Mouse (Mus musculus): ENCODE results near the gene Gba2. TPM values are rescaled to one million over a fixed set of nuclear protein-coding genes. Genes with fewer than 3 reads are reported as not detected.
A peak's percentile ranks its signal among the peaks of the same experiment; 100 is the strongest.

Gba2 gene
- polyA plus RNA-seq, 1 experiment from 2014 or later: 25.4 TPM

- 67% methylated on average over 12 of the region's 12 CpGs for WGBS
- DNase-seq (ENCODE audit: low spot score) (no peak), ATAC-seq (ENCODE audit: low FRiP score) (no peak)
- Histone ChIP-seq H3K36me3 (ENCODE audit: control insufficient read depth, insufficient read depth, low read length) (0 out of 2 replicates have a peak, but pooled peaks cover 5% of the 10 kb centered on the region), H3K27ac (ENCODE audit: low read depth, low read length) (no peak within 1 kb of the TSS), H3K27me3 (ENCODE audit: control insufficient read depth, insufficient read depth, low read length) (no peaks in the 10 kb centered on the region), H3K4me2 (replicated peaks; ENCODE audit: low read depth, low read length) (no peak within 1 kb of the TSS), H3K4me3 (ENCODE audit: low read depth, low read length) (no peak within 1 kb of the TSS), H3K9me3 (ENCODE audit: control insufficient read depth, low read length) (no peaks in the 10 kb centered on the region), H3K4me1 (replicated peaks; ENCODE audit: control insufficient read depth, insufficient read depth, low read length) (no peaks in the 10 kb centered on the region), H3K9ac (ENCODE audit: low read depth, low read length) (no peak within 1 kb of the TSS)
Measured at GRCm38 (mm10) chr4:43584444-43585416, 6.1 kb upstream of the Gba2 start, which contains the start of gene Msmp. Gene Msmp, minus strand, starts transcription at chr4:43584494.

- ATAC-seq (ENCODE audit: low FRiP score) (no peak), DNase-seq (ENCODE audit: low spot score) (no peak)
- no peak overlapping the region for H3K27ac ChIP-seq (ENCODE audit: low read depth, low read length)
- 62% methylated on average over 7 of the region's 7 CpGs for WGBS
- no peaks in the 10 kb centered on the region for H3K4me1 ChIP-seq (replicated peaks; ENCODE audit: control insufficient read depth, insufficient read depth, low read length)
- no peaks in the 10 kb centered on the region for H3K27me3 ChIP-seq (ENCODE audit: control insufficient read depth, insufficient read depth, low read length)
- H3K9ac ChIP-seq (ENCODE audit: low read depth, low read length): no peak overlapping the region
- H3K9me3 ChIP-seq (ENCODE audit: control insufficient read depth, low read length): no peaks in the 10 kb centered on the region
- H3K4me3 ChIP-seq (ENCODE audit: low read depth, low read length): no peak overlapping the region
- H3K36me3 ChIP-seq (ENCODE audit: control insufficient read depth, insufficient read depth, low read length): 0 out of 2 replicates have a peak, but pooled peaks cover 5% of the 10 kb centered on the region
- no peak overlapping the region for H3K4me2 ChIP-seq (replicated peaks; ENCODE audit: low read depth, low read length)
Measured at GRCm38 (mm10) chr4:43583421-43583820, 4.7 kb upstream of the Gba2 start.

GRCm38 (mm10) chr4:43582241-43582640, 3.6 kb upstream of the Gba2 start:
- no peak for ATAC-seq (ENCODE audit: low FRiP score)
- WGBS: 94% methylated on average over 5 of the region's 5 CpGs
- H3K27me3 ChIP-seq (ENCODE audit: control insufficient read depth, insufficient read depth, low read length): no peaks in the 10 kb centered on the region
- no peak overlapping the region for H3K4me2 ChIP-seq (replicated peaks; ENCODE audit: low read depth, low read length)
- H3K9ac ChIP-seq (ENCODE audit: low read depth, low read length): no peak overlapping the region
- peaks cover 4% of the 10 kb centered on the region; the same call in 1 of the 2 replicates for H3K4me1 ChIP-seq (replicated peaks; ENCODE audit: control insufficient read depth, insufficient read depth, low read length)
- H3K4me3 ChIP-seq (ENCODE audit: low read depth, low read length): no peak overlapping the region
- H3K9me3 ChIP-seq (ENCODE audit: control insufficient read depth, low read length): no peaks in the 10 kb centered on the region
- H3K27ac ChIP-seq (ENCODE audit: low read depth, low read length): no peak overlapping the region
- H3K36me3 ChIP-seq (ENCODE audit: control insufficient read depth, insufficient read depth, low read length): 0 out of 2 replicates have a peak, but pooled peaks cover 5% of the 10 kb centered on the region
- DNase-seq (ENCODE audit: low spot score): no peak

- H3K36me3 ChIP-seq (ENCODE audit: control insufficient read depth, insufficient read depth, low read length): 0 out of 2 replicates have a peak, but pooled peaks cover 5% of the 10 kb centered on the region
- H3K27me3 ChIP-seq (ENCODE audit: control insufficient read depth, insufficient read depth, low read length): no peaks in the 10 kb centered on the region
- 97% methylated on average over 12 of the region's 12 CpGs for WGBS
- H3K9ac ChIP-seq (ENCODE audit: low read depth, low read length): no peak overlapping the region
- no peak for ATAC-seq (ENCODE audit: low FRiP score)
- no peak overlapping the region for H3K27ac ChIP-seq (ENCODE audit: low read depth, low read length)
- no peaks in the 10 kb centered on the region for H3K9me3 ChIP-seq (ENCODE audit: control insufficient read depth, low read length)
- H3K4me3 ChIP-seq (ENCODE audit: low read depth, low read length): no peak overlapping the region
- no peak overlapping the region for H3K4me2 ChIP-seq (replicated peaks; ENCODE audit: low read depth, low read length)
- peaks cover 10% of the 10 kb centered on the region; the same call in 1 of the 2 replicates for H3K4me1 ChIP-seq (replicated peaks; ENCODE audit: control insufficient read depth, insufficient read depth, low read length)
- no peak for DNase-seq (ENCODE audit: low spot score)
Measured at GRCm38 (mm10) chr4:43581381-43581780, 2.7 kb upstream of the Gba2 start.

GRCm38 (mm10) chr4:43580721-43581120, 2.0 kb upstream of the Gba2 start:
- no peak for DNase-seq (ENCODE audit: low spot score)
- H3K27me3 ChIP-seq (ENCODE audit: control insufficient read depth, insufficient read depth, low read length): no peaks in the 10 kb centered on the region
- peaks cover 10% of the 10 kb centered on the region; the same call in 1 of the 2 replicates for H3K4me1 ChIP-seq (replicated peaks; ENCODE audit: control insufficient read depth, insufficient read depth, low read length)
- no peak for ATAC-seq (ENCODE audit: low FRiP score)
- no peaks in the 10 kb centered on the region for H3K9me3 ChIP-seq (ENCODE audit: control insufficient read depth, low read length)
- H3K4me3 ChIP-seq (ENCODE audit: low read depth, low read length): no peak overlapping the region
- H3K4me2 ChIP-seq (replicated peaks; ENCODE audit: low read depth, low read length): no peak overlapping the region
- no peak overlapping the region for H3K9ac ChIP-seq (ENCODE audit: low read depth, low read length)
- 0 out of 2 replicates have a peak, but pooled peaks cover 5% of the 10 kb centered on the region for H3K36me3 ChIP-seq (ENCODE audit: control insufficient read depth, insufficient read depth, low read length)
- H3K27ac ChIP-seq (ENCODE audit: low read depth, low read length): no peak overlapping the region
- 91% methylated on average over 5 of the region's 5 CpGs for WGBS

GRCm38 (mm10) chr4:43579731-43580130, 1.1 kb upstream of the Gba2 start:
- Histone ChIP-seq H3K4me3 (ENCODE audit: low read depth, low read length) (peak overlapping the region; percentile 86), H3K36me3 (ENCODE audit: control insufficient read depth, insufficient read depth, low read length) (0 out of 2 replicates have a peak, but pooled peaks cover 5% of the 10 kb centered on the region), H3K27ac (ENCODE audit: low read depth, low read length) (no peak overlapping the region), H3K4me2 (replicated peaks; ENCODE audit: low read depth, low read length) (peak overlapping the region; percentile 76), H3K27me3 (ENCODE audit: control insufficient read depth, insufficient read depth, low read length) (no peaks in the 10 kb centered on the region), H3K4me1 (replicated peaks; ENCODE audit: control insufficient read depth, insufficient read depth, low read length) (peaks cover 10% of the 10 kb centered on the region; the same call in 1 of the 2 replicates), H3K9me3 (ENCODE audit: control insufficient read depth, low read length) (no peaks in the 10 kb centered on the region), H3K9ac (ENCODE audit: low read depth, low read length) (no peak overlapping the region)
- no peak for DNase-seq (ENCODE audit: low spot score)
- WGBS: 88% methylated on average over 6 of the region's 6 CpGs
- ATAC-seq (ENCODE audit: low FRiP score): no peak

- Histone ChIP-seq H3K27me3 (ENCODE audit: control insufficient read depth, insufficient read depth, low read length) (no peaks in the 10 kb centered on the region), H3K27ac (ENCODE audit: low read depth, low read length) (no peak overlapping the region), H3K4me2 (replicated peaks; ENCODE audit: low read depth, low read length) (peak overlapping the region; percentile 76), H3K36me3 (ENCODE audit: control insufficient read depth, insufficient read depth, low read length) (0 out of 2 replicates have a peak, but pooled peaks cover 5% of the 10 kb centered on the region), H3K9me3 (ENCODE audit: control insufficient read depth, low read length) (no peaks in the 10 kb centered on the region), H3K4me1 (replicated peaks; ENCODE audit: control insufficient read depth, insufficient read depth, low read length) (peaks cover 10% of the 10 kb centered on the region; the same call in 1 of the 2 replicates), H3K9ac (ENCODE audit: low read depth, low read length) (peak overlapping the region; percentile 95), H3K4me3 (ENCODE audit: low read depth, low read length) (peak overlapping the region; percentile 86)
- ATAC-seq (ENCODE audit: low FRiP score) (no peak), DNase-seq (ENCODE audit: low spot score) (no peak)
- WGBS: 9% methylated on average over 10 of the region's 10 CpGs
Measured at GRCm38 (mm10) chr4:43579256-43579655, 583 bp upstream of the Gba2 start.

GRCm38 (mm10) chr4:43577237-43577881, 1.3 kb downstream of the Gba2 start:
- WGBS: 55% methylated on average over 8 of the region's 8 CpGs
- peak overlapping the region; percentile 95 for H3K9ac ChIP-seq (ENCODE audit: low read depth, low read length)
- peaks cover 10% of the 10 kb centered on the region; the same call in 1 of the 2 replicates for H3K4me1 ChIP-seq (replicated peaks; ENCODE audit: control insufficient read depth, insufficient read depth, low read length)
- peak overlapping the region; percentile 86 for H3K4me3 ChIP-seq (ENCODE audit: low read depth, low read length)
- H3K36me3 ChIP-seq (ENCODE audit: control insufficient read depth, insufficient read depth, low read length): peaks cover 1% of the 10 kb centered on the region; the same call in 1 of the 2 replicates
- H3K27ac ChIP-seq (ENCODE audit: low read depth, low read length): no peak overlapping the region
- ATAC-seq (ENCODE audit: low FRiP score) (no peak), DNase-seq (ENCODE audit: low spot score) (no peak)
- H3K4me2 ChIP-seq (replicated peaks; ENCODE audit: low read depth, low read length): peak overlapping the region; percentile 76
- no peaks in the 10 kb centered on the region for H3K9me3 ChIP-seq (ENCODE audit: control insufficient read depth, low read length)
- no peaks in the 10 kb centered on the region for H3K27me3 ChIP-seq (ENCODE audit: control insufficient read depth, insufficient read depth, low read length)
